In the genomic region with DNA sequence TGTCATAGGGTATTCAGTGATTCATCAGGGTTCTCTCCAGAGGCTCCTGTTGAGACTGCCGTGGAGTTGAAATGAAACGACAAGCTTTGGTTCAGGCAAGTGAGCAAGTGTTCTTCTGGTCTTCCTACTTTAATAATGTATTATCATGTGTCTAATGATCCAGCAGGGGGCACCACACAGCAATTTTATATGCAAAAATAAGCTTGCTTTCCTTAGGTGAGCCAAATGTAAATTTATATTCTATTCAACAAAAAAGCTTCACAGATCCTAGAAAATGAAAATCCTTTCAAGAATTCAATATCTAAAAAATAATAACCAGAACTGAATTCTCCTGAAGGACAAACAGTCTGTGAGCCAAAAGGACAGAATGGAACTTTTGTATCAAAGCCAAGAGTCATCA, we compare ENCODE assay signal across 9 mouse cellular contexts. TPM values are rescaled to one million over a fixed set of nuclear protein-coding genes. Genes with fewer than 3 reads are reported as not detected.
DNase-seq lines count a peak whose midpoint lies in the region; ATAC-seq and TF ChIP-seq lines count a peak whose summit lies in the region.
"Had no signal": no experiment of that assay in that cellular context is flagged by ENCODE, and none has a peak within 500 bp of the region (broad histone marks: within the 10 kb centered on the region; RNA-seq: fewer than 3 reads in every experiment).

No protein-coding gene starts in this region.

- no peak overlapping the region for H3K4me2 ChIP-seq in intestine, postnatal 0 days (replicated peaks; ENCODE audit: low read depth)
- no peak overlapping the region for H3K4me2 ChIP-seq in intestine, embryonic 15.5 days (replicated peaks)
- H3K4me2 ChIP-seq in midbrain, embryonic 15.5 days: no peak overlapping the region
- H3K4me2 ChIP-seq: liver, embryonic 13.5 days had no signal

- H3K9ac ChIP-seq in intestine, postnatal 0 days (ENCODE audit: low read depth, low read length): no peak overlapping the region
- H3K9ac ChIP-seq in intestine, embryonic 15.5 days: no peak overlapping the region
- no peak overlapping the region for H3K9ac ChIP-seq in ES-E14 (ENCODE audit: insufficient read depth, low read depth, low read length, poor library complexity, severe bottlenecking)
- H3K9ac ChIP-seq in midbrain, embryonic 15.5 days: no peak overlapping the region
- H3K9ac ChIP-seq: liver, embryonic 13.5 days had no signal

- H3K9me3 ChIP-seq in intestine, postnatal 0 days (ENCODE audit: control insufficient read depth): no peaks in the 10 kb centered on the region
- no peaks in the 10 kb centered on the region for H3K9me3 ChIP-seq in intestine, embryonic 15.5 days
- H3K9me3 ChIP-seq in ES-E14 (ENCODE audit: control insufficient read depth, insufficient read depth, low read depth, low read length): no peaks in the 10 kb centered on the region
- no peaks in the 10 kb centered on the region for H3K9me3 ChIP-seq in midbrain, embryonic 15.5 days
- H3K9me3 ChIP-seq: liver, embryonic 13.5 days had no signal

- H3K27ac ChIP-seq in intestine, postnatal 0 days (ENCODE audit: low read depth, low read length): no peak overlapping the region
- H3K27ac ChIP-seq in intestine, embryonic 15.5 days: no peak overlapping the region
- no peak overlapping the region for H3K27ac ChIP-seq in ES-E14 (ENCODE audit: insufficient read depth, low read depth, low read length, poor library complexity, severe bottlenecking)
- no peak overlapping the region for H3K27ac ChIP-seq in midbrain, embryonic 15.5 days
- H3K27ac ChIP-seq: liver, embryonic 13.5 days had no signal

- no peak overlapping the region for H3K4me3 ChIP-seq in intestine, postnatal 0 days (ENCODE audit: low read depth, low read length)
- H3K4me3 ChIP-seq in intestine, embryonic 15.5 days (replicated peaks): no peak overlapping the region
- H3K4me3 ChIP-seq in ES-E14 (ENCODE audit: insufficient read depth in 1 of 2, low read depth in 1 of 2, low read length in 2 of 2, poor library complexity in 1 of 2, severe bottlenecking in 1 of 2): no peak overlapping the region
- no peak overlapping the region for H3K4me3 ChIP-seq in midbrain, embryonic 15.5 days
- H3K4me3 ChIP-seq: liver, embryonic 13.5 days had no signal

- no peak for ATAC-seq in intestine, postnatal 0 days
- ATAC-seq in intestine, embryonic 15.5 days: no peak
- peak; percentile 69 for ATAC-seq in common myeloid progenitor, adult 5-6 weeks (replicated peaks; ENCODE audit: low read depth, poor library complexity, severe bottlenecking)
- peak; percentile 59 for ATAC-seq in midbrain, embryonic 15.5 days (replicated peaks)

- H3K36me3 ChIP-seq in intestine, postnatal 0 days (ENCODE audit: control insufficient read depth, insufficient read depth): 0 out of 2 replicates have a peak, but pooled peaks cover 4% of the 10 kb centered on the region
- no peaks in the 10 kb centered on the region for H3K36me3 ChIP-seq in intestine, embryonic 15.5 days
- H3K36me3 ChIP-seq in ES-E14 (ENCODE audit: control insufficient read depth, insufficient read depth, low read length, poor library complexity, severe bottlenecking): peaks cover 6% of the 10 kb centered on the region; the same call in 1 of the 2 replicates
- H3K36me3 ChIP-seq in midbrain, embryonic 15.5 days (replicated peaks): no peaks in the 10 kb centered on the region
- H3K36me3 ChIP-seq: liver, embryonic 13.5 days had no signal

- H3K4me1 ChIP-seq in intestine, postnatal 0 days (replicated peaks; ENCODE audit: control insufficient read depth, insufficient read depth, low read length): no peaks in the 10 kb centered on the region
- 0 out of 2 replicates have a peak, but pooled peaks cover 2% of the 10 kb centered on the region for H3K4me1 ChIP-seq in intestine, embryonic 15.5 days (replicated peaks)
- no peaks in the 10 kb centered on the region for H3K4me1 ChIP-seq in ES-E14 (ENCODE audit: control insufficient read depth in 2 of 2, insufficient read depth in 2 of 2, low read length in 2 of 2, poor library complexity in 1 of 2)
- peaks cover 7% of the 10 kb centered on the region; the same call in 1 of the 2 replicates for H3K4me1 ChIP-seq in midbrain, embryonic 15.5 days
- H3K4me1 ChIP-seq: liver, embryonic 13.5 days had no signal

- in situ Hi-C loops in ES-E14 (cut with MboI; ENCODE audit: low sequenced_read_pairs in 2 of 2, unreplicated experiment in 2 of 2): no loop called here

- WGBS in intestine, postnatal 0 days: 17% methylated on average over 2 of the region's 2 CpGs
- WGBS in intestine, embryonic 15.5 days: 48% methylated on average over 2 of the region's 2 CpGs
- WGBS in midbrain, embryonic 15.5 days: 29% methylated on average over 2 of the region's 2 CpGs

- no peaks in the 10 kb centered on the region for H3K27me3 ChIP-seq in intestine, postnatal 0 days (replicated peaks; ENCODE audit: control insufficient read depth, insufficient read depth, low read length)
- H3K27me3 ChIP-seq in intestine, embryonic 15.5 days (replicated peaks): no peaks in the 10 kb centered on the region
- no peaks in the 10 kb centered on the region for H3K27me3 ChIP-seq in midbrain, embryonic 15.5 days (replicated peaks)
- H3K27me3 ChIP-seq: liver, embryonic 13.5 days had no signal

- peak; percentile 72 for TF ChIP-seq CTCF in intestine, postnatal 0 days (IDR thresholded peaks at IDR 0.05; ENCODE audit: low read depth)

- DNase-seq in 416B (ENCODE audit: low read depth) (peak; percentile 81), ES-E14 (ENCODE audit: low read depth, low spot score) (peak; percentile 27)
- peak; percentile 81 for DNase-seq in kidney, postnatal 10 days
- DNase-seq in thymus, postnatal 36 days: no peak
- DNase-seq: liver, embryonic 13.5 days had no signal

TF ChIP-seq in ES-E14, 5 proteins besides CTCF, POLR2A, EP300 and RAD21:
- TF ChIP-seq HCFC1 (IDR thresholded peaks at IDR 0.05; ENCODE audit: borderline replicate concordance, insufficient read depth, low read length) (no peak), CHD2 (IDR thresholded peaks at IDR 0.05; ENCODE audit: low read depth, low read length) (no peak), MAFK (IDR thresholded peaks at IDR 0.05; ENCODE audit: insufficient read depth, low read depth, low read length) (no peak), ZNF384 (IDR thresholded peaks at IDR 0.05; ENCODE audit: low read depth, low read length) (no peak)

RNA-seq across cellular contexts. Expression of a gene that starts 36.5 kb away (rescaled TPM):
- 198 and 202 TPM in 2 replicates for polyA plus RNA-seq in intestine, postnatal 0 days (2015; fragmentation: Nextera tagmentation; extraction: Ambion mirVana)
- polyA plus RNA-seq in intestine, embryonic 15.5 days (2015; fragmentation: Nextera tagmentation; extraction: Ambion mirVana): 184 and 215 TPM in 2 replicates
- 180 and 197 TPM in 2 replicates for total RNA-seq in ES-E14 (2012; rRNA removed)
- total RNA-seq in common myeloid progenitor, adult 5-6 weeks (2017): 122 and 125 TPM in 2 replicates
- 171 and 189 TPM in 2 replicates for polyA plus RNA-seq in midbrain, embryonic 15.5 days (2015; fragmentation: Nextera tagmentation; extraction: Ambion mirVana)

Comparison
In these comparisons a context has a peak if more than half of its experiments do, and no peak if none do; other contexts are left out.
1. ATAC-seq: peak in common myeloid progenitor, adult 5-6 weeks (single experiment) and midbrain, embryonic 15.5 days (single experiment); none in intestine, postnatal 0 days (single experiment) and intestine, embryonic 15.5 days (single experiment).
2. DNase-seq: peak in 416B (single experiment), ES-E14 (single experiment) and kidney, postnatal 10 days (single experiment); none in thymus, postnatal 36 days (0 of 2).